Mouse (Mus musculus) frontal cortex, postnatal 25 days (tissue): Measurements from ENCODE around the gene Fdxr.

Experiments used
- DNase-seq, 2 experiments: peaks; one replicate each; pipeline ENCODE4 v3.0.0; 2022; ENCODE audit warnings: low spot score in 2 of 2

The Fdxr gene

GRCm38 (mm10) chr11:115269330-115270066, 7.4 kb downstream of the Fdxr start:
- no peak for DNase-seq

- DNase-seq, result no peak
Measured at GRCm38 (mm10) chr11:115267958-115268357, 8.9 kb downstream of the Fdxr start.

GRCm38 (mm10) chr11:115267061-115267883, 9.6 kb downstream of the Fdxr start, which contains the start of gene Grin2c:
Gene Grin2c (minus strand): TSS chr11:115267243.
- DNase-seq, result no peak

- DNase-seq, result no peak
Measured at GRCm38 (mm10) chr11:115266400-115266778, 10.5 kb downstream of the Fdxr start.

GRCm38 (mm10) chr11:115265771-115266399, 11.0 kb downstream of the Fdxr start:
- no peak for DNase-seq

- DNase-seq, result no peak
Measured at GRCm38 (mm10) chr11:115264862-115265668, 11.8 kb downstream of the Fdxr start.

GRCm38 (mm10) chr11:115264136-115264861, 12.6 kb downstream of the Fdxr start:
- DNase-seq, result no peak

- no peak for DNase-seq
Measured at GRCm38 (mm10) chr11:115262954-115263353, 13.9 kb downstream of the Fdxr start.

GRCm38 (mm10) chr11:115259134-115259533, 17.7 kb downstream of the Fdxr start:
- DNase-seq, result no peak

GRCm38 (mm10) chr11:115257775-115258510, 18.9 kb downstream of the Fdxr start:
- DNase-seq, result no peak

GRCm38 (mm10) chr11:115251258-115251657, 25.6 kb downstream of the Fdxr start:
- DNase-seq, result no peak

GRCm38 (mm10) chr11:115250405-115251090, 26.3 kb downstream of the Fdxr start:
- no peak for DNase-seq

- no peak for DNase-seq
Measured at GRCm38 (mm10) chr11:115249721-115250404, 27.0 kb downstream of the Fdxr start.

GRCm38 (mm10) chr11:115247945-115248344, 28.9 kb downstream of the Fdxr start:
- DNase-seq, result no peak

- no peak for DNase-seq
Measured at GRCm38 (mm10) chr11:115247240-115247639, 29.6 kb downstream of the Fdxr start.

- no peak for DNase-seq
Measured at GRCm38 (mm10) chr11:115246386-115246785, 30.5 kb downstream of the Fdxr start.

GRCm38 (mm10) chr11:115244840-115245239, 32.0 kb downstream of the Fdxr start:
- no peak for DNase-seq

- no peak for DNase-seq
Measured at GRCm38 (mm10) chr11:115243783-115244182, 33.1 kb downstream of the Fdxr start.

- DNase-seq, result no peak
Measured at GRCm38 (mm10) chr11:115242746-115243145, 34.1 kb downstream of the Fdxr start.
